Mouse (Mus musculus) ES-Bruce4 (cell line): ENCODE measurements around the gene Cotl1.

Experiments used
- EP300 ChIP-seq: IDR thresholded peaks from 2 replicates; pipeline ENCODE4 v1.6.1; 2011; ENCODE audit warnings: low read depth, low read length; ENCODE audit not compliant: insufficient read depth
- POLR2A ChIP-seq: IDR thresholded peaks from one replicate; pipeline ENCODE4 v1.8.1; 2011; ENCODE audit warnings: low read length; ENCODE audit not compliant: insufficient read depth

GRCm38 (mm10) chr8:119829420-119829819 lies 10.9 kb downstream of the Cotl1 start:
- TF ChIP-seq POLR2A, result no peak
- TF ChIP-seq EP300, result peak; percentile 78
